Mouse (Mus musculus) activated CD4-positive, CD25-positive, alpha-beta regulatory T cell, adult 9 weeks (primary cell): ENCODE measurements around the gene Pdzrn3. TPM values are rescaled to one million over a fixed set of nuclear protein-coding genes. Genes with fewer than 3 reads are reported as not detected.

Experiments used
- polyA plus RNA-seq: library from polyadenylated mRNA; unstranded; fragments of 100-300 nt; shearing (Covaris generic); gene quantifications from one replicate; pipeline ENCODE4 v1.2.1, GENCODE M21; 2017

Pdzrn3 gene
- polyA plus RNA-seq = not detected

DNA sequence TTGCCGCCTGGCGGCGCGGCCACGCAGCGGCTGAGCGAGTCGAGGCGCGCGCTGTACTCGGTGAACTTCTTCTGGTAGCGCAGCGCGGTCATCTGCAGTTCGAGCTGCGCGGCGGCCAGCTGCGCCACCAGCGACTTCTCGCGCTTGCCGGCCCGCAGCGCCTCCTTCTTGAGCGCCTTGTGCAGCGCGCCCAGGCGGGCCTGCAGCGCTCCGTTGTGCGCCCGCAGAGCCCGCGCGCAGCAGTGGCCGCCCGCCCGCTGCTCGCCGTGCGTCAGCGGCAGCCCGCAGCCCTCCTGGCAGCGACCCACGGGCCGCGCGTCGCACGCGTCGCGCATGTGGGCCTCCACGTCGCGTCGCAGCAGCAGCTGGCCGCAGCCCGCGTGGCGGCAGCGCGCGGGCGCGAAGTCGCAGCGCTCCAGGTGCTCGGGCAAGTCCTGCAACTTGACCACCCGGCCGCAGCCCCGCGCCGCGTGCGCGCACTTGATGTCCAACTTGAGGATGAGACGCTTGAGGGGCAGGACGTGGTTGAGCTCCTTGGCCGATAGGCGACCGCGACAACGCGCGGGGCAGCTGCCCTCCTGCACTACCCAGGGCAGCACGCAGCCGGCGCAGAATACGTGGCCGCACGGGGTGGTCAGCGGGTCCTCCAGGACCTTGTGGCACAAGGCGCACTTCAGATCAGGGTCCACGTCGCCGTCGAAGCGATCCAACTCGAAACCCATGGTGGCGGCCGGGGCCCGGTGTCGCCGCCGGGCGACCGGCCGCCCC is at the start of gene Pdzrn3:
Gene Pdzrn3, minus strand, starts transcription at position 731 of the 768 bp plus-strand sequence.

